Mouse (Mus musculus) heart, postnatal 0 days (tissue): ENCODE results near the gene Gtpbp1. TPM values are rescaled to one million over a fixed set of nuclear protein-coding genes. Genes with fewer than 3 reads are reported as not detected.
A peak's percentile ranks its signal among the peaks of the same experiment; 100 is the strongest.

Experiments
- ATAC-seq: fragments of 200-750 bp; cut with Nextera tagmentation; 2 replicates; pipeline ENCODE4 v1.8.0; 2017; ENCODE audit warnings: low read depth, moderate number of reproducible peaks, moderate library complexity; ENCODE audit not compliant: insufficient read depth
- DNase-seq: peaks from one replicate; pipeline ENCODE4 v3.0.0-alpha.2; 2016; ENCODE audit warnings: low spot score
- H3K27ac ChIP-seq: fragments of 300-500 bp; sonication (generic); 2 replicates; pipeline ENCODE4 v1.5.1; 2014; ENCODE audit warnings: low read depth, mild to moderate bottlenecking
- H3K27me3 ChIP-seq: fragments of 300-500 bp; sonication (generic); 2 replicates; pipeline ENCODE4 v1.6.1; 2014; ENCODE audit warnings: low read length, mixed read lengths; ENCODE audit not compliant: control insufficient read depth, insufficient read depth
- H3K36me3 ChIP-seq: fragments of 300-500 bp; sonication (generic); replicated peaks from 2 replicates; pipeline ENCODE4 v1.6.1; 2014; ENCODE audit warnings: low read length, mixed read lengths; ENCODE audit not compliant: control insufficient read depth, insufficient read depth
- H3K4me1 ChIP-seq: fragments of 300-500 bp; sonication (generic); 2 replicates; pipeline ENCODE4 v1.6.1; 2014; ENCODE audit warnings: antibody characterized with exemption; ENCODE audit not compliant: control insufficient read depth, insufficient read depth
- H3K4me2 ChIP-seq: fragments of 300-500 bp; sonication (generic); 2 replicates; pipeline ENCODE4 v1.6.1; 2014; ENCODE audit warnings: low read depth, mild to moderate bottlenecking, low read length, moderate library complexity
- H3K4me3 ChIP-seq: fragments of 300-500 bp; sonication (generic); 2 replicates; pipeline ENCODE4 v1.5.1; 2014; ENCODE audit warnings: low read depth, low read length
- H3K9ac ChIP-seq: fragments of 300-500 bp; sonication (generic); replicated peaks from 2 replicates; pipeline ENCODE4 v1.6.1; 2014; ENCODE audit warnings: low read depth, low read length, mixed read lengths
- H3K9me3 ChIP-seq: fragments of 300-500 bp; sonication (generic); replicated peaks from 2 replicates; pipeline ENCODE4 v1.6.1; 2016; ENCODE audit warnings: low read length; ENCODE audit not compliant: control insufficient read depth
- CTCF ChIP-seq: IDR thresholded peaks from 2 replicates; pipeline ENCODE4 v1.5.1; 2016; ENCODE audit warnings: antibody characterized with exemption, control low read depth, low read depth
- EP300 ChIP-seq: IDR thresholded peaks from 2 replicates; pipeline ENCODE4 v1.6.1; 2016; ENCODE audit warnings: antibody characterized with exemption, low read depth
- WGBS: fragments of 180-500 bp; shearing (Covaris S2); extraction: QIAGEN DNeasy Blood & Tissue Kit; methylation state at CpG from one replicate; pipeline ENCODE4 v1.1.7; 2014; 5-methylcytosine and 5-hydroxymethylcytosine counted together
- polyA plus RNA-seq: library from polyadenylated mRNA; unstranded; fragments of >200 nt; fragmentation: Nextera tagmentation; extraction: Ambion mirVana; gene quantifications from 2 replicates; pipeline ENCODE4 v1.2.1, GENCODE M21; 2015
- total RNA-seq: library from RNA; depleted of rRNA; stranded (reverse); fragments of >200 nt; gene quantifications from 2 replicates; pipeline ENCODE4 v1.2.3, GENCODE M21; 2014; ENCODE audit warnings: low replicate concordance; rRNA removed

Gtpbp1 gene
- total and polyA plus RNA-seq, 2 experiments from 2014 or later, result 20.6 to 39.9 TPM

DNA sequence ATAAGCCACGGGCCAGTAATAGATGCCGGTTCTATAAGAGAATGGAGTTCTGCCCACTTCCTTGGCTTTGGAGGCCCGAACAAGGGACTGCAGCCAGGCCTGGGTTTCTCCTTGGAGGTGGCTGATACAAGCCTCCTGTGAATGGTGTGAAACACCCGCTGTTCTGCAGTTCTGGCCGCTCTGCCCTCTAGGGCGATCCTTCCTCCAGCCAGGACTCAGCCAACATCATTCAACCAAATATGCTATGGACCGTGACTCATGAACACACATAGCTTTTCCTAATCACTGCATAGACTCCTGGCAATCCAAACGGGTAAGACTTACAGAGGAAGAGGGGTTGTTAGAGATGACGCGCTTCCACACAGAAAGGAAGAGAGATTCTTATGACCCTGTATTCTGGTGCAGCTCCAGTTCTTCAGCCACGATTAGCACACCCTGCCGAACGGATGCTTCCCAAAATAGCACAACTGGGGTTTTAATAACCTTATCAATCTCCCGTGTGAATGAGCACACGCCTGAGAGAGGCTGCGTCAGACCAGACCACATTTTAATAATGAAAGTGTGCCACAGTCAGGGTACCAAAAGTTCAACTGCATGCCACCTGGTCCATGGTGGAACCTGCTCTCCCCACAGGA is 76.8 kb downstream of the Gtpbp1 start:
- DNase-seq (peak; percentile 60), ATAC-seq (peak; percentile 55)
- Histone ChIP-seq H3K9ac (0 out of 2 replicates have a peak overlapping the region, but pooled peaks have one; percentile 7), H3K4me1 (peaks cover 66% of the 10 kb centered on the region), H3K9me3 (no peaks in the 10 kb centered on the region), H3K4me3 (0 out of 2 replicates have a peak overlapping the region, but pooled peaks have one; percentile 11), H3K36me3 (peaks cover 21% of the 10 kb centered on the region), H3K27me3 (no peaks in the 10 kb centered on the region), H3K27ac (peak overlapping the region; percentile 64), H3K4me2 (peak overlapping the region; percentile 28)
- whole genome bisulfite sequencing, result 27% methylated on average over 16 of the region's 16 CpGs
- no peak for TF ChIP-seq EP300
- no peak for TF ChIP-seq CTCF

DNA sequence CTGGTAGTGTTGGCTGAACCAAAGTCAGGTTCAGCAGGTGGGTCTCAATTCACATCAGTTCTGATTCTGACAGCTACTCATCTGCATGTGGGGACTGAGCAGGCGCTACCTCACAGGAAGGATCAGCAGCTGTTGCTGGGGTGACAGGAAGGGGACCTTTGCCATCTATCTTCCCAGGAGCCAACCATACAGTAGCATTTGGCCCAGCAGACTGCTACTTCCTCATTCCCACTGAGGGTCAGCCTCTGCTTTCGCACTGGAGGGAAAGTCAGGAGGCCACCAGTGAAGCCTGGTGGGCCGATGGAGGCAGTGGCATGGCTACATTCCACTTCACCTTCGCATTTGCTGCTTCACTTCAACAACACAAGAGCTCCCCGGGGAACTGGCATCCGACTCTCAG is 77.7 kb downstream of the Gtpbp1 start:
- H3K4me2 ChIP-seq, result no peak overlapping the region
- 59% methylated on average over 6 of the region's 6 CpGs for WGBS
- no peak for TF ChIP-seq EP300
- TF ChIP-seq CTCF, result no peak
- H3K9ac ChIP-seq, result no peak overlapping the region
- ATAC-seq, result no peak
- no peak for DNase-seq
- H3K4me3 ChIP-seq, result no peak overlapping the region
- H3K27ac ChIP-seq, result peak overlapping the region; percentile 64; the same call in 1 of the 2 replicates
- no peaks in the 10 kb centered on the region for H3K27me3 ChIP-seq
- H3K36me3 ChIP-seq, result peaks cover 12% of the 10 kb centered on the region; the same call in 1 of the 2 replicates
- H3K9me3 ChIP-seq, result no peaks in the 10 kb centered on the region
- H3K4me1 ChIP-seq, result peaks cover 66% of the 10 kb centered on the region

DNA sequence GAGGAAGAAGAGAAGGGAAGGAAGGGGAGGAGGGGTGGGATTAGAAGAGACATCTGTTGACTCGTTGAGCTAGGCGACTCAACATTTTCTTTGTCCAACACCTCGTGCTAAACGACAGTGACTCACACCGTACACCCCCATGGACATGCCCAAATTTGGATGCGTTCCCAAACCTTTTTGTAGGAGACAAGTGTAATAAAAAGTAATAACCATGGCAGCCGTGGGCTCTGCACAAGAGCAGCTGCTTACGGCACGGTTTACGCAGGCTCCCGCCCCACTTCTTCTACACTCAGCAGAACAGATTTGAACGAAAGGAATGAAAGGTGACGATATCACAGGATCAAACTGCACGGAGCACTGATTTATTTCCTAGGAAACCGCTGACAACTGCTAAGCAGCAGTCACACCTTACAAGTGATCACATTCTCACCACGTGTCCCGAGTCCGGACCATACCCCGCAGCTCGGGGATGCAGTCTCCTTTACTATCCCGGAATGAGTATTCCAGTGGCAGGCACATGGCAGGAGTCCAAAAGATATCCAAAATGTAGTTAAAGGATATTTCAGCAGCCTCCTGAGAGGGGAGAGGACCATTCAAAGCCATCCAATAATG is 80.1 kb downstream of the Gtpbp1 start:
- 37% methylated on average over 21 of the region's 21 CpGs for WGBS
- Histone ChIP-seq H3K4me3 (no peak overlapping the region), H3K36me3 (no peaks in the 10 kb centered on the region), H3K27ac (no peak overlapping the region), H3K9me3 (no peaks in the 10 kb centered on the region), H3K27me3 (no peaks in the 10 kb centered on the region), H3K9ac (no peak overlapping the region), H3K4me2 (0 out of 2 replicates have a peak overlapping the region, but pooled peaks have one; percentile 15), H3K4me1 (peaks cover 67% of the 10 kb centered on the region)
- no peak for DNase-seq
- ATAC-seq, result no peak
- TF ChIP-seq EP300 (no peak), CTCF (no peak)

Other genes starting within 250 kb of the Gtpbp1 start
- 167 and 193 TPM in 2 replicates for gene Csnk1e, start 235.3 kb upstream of the Gtpbp1 start, total RNA-seq
- 55.5 and 61.5 TPM in 2 replicates for gene Csnk1e, start 235.3 kb upstream of the Gtpbp1 start, polyA plus RNA-seq
- gene Kcnj4, start 185.6 kb upstream of the Gtpbp1 start, total RNA-seq, result 3.6 and 7.7 TPM in 2 replicates
- gene Kcnj4, start 185.6 kb upstream of the Gtpbp1 start, polyA plus RNA-seq, result 0.10 and 0.12 TPM in 2 replicates
- 51.4 and 54.0 TPM in 2 replicates for gene Kdelr3, start 174.4 kb upstream of the Gtpbp1 start, total RNA-seq
- 48.3 and 50.1 TPM in 2 replicates for gene Kdelr3, start 174.4 kb upstream of the Gtpbp1 start, polyA plus RNA-seq
- gene Ddx17, start 144.1 kb upstream of the Gtpbp1 start, total RNA-seq, result 163 and 223 TPM in 2 replicates
- 13.7 and 14.9 TPM in 2 replicates for gene Ddx17, start 144.1 kb upstream of the Gtpbp1 start, polyA plus RNA-seq
- 1.0 and 2.6 TPM in 2 replicates for gene Dmc1, start 85.7 kb upstream of the Gtpbp1 start, total RNA-seq
- gene Dmc1, start 85.7 kb upstream of the Gtpbp1 start, polyA plus RNA-seq, result 0.74 and 0.84 TPM in 2 replicates
- 1.7 and 1.9 TPM in 2 replicates for gene Fam227a, start 31.9 kb upstream of the Gtpbp1 start, total RNA-seq
- 0.31 and 0.48 TPM in 2 replicates for gene Fam227a, start 31.9 kb upstream of the Gtpbp1 start, polyA plus RNA-seq
- 31.9 and 35.1 TPM in 2 replicates for gene Cby1, start 31.6 kb upstream of the Gtpbp1 start, total RNA-seq
- gene Cby1, start 31.6 kb upstream of the Gtpbp1 start, polyA plus RNA-seq, result 53.8 and 55.9 TPM in 2 replicates
- gene Tomm22, start 20.0 kb upstream of the Gtpbp1 start, total RNA-seq, result 208 and 280 TPM in 2 replicates
- 273 and 276 TPM in 2 replicates for gene Tomm22, start 20.0 kb upstream of the Gtpbp1 start, polyA plus RNA-seq
- gene Josd1, start 2.9 kb upstream of the Gtpbp1 start, total RNA-seq, result 38.4 and 60.6 TPM in 2 replicates
- 17.3 and 17.8 TPM in 2 replicates for gene Josd1, start 2.9 kb upstream of the Gtpbp1 start, polyA plus RNA-seq
- 71.6 and 120 TPM in 2 replicates for gene Sun2, start 51.7 kb downstream of the Gtpbp1 start, total RNA-seq
- gene Sun2, start 51.7 kb downstream of the Gtpbp1 start, polyA plus RNA-seq, result 3.6 and 4.0 TPM in 2 replicates
- 25.9 and 35.5 TPM in 2 replicates for gene Dnal4, start 87.0 kb downstream of the Gtpbp1 start, total RNA-seq
- 35.5 and 38.9 TPM in 2 replicates for gene Dnal4, start 87.0 kb downstream of the Gtpbp1 start, polyA plus RNA-seq
- gene Nptxr, start 113.9 kb downstream of the Gtpbp1 start, total RNA-seq, result 10.8 and 13.7 TPM in 2 replicates
- gene Nptxr, start 113.9 kb downstream of the Gtpbp1 start, polyA plus RNA-seq, result 0.84 and 1.00 TPM in 2 replicates
- gene Npcd, start 143.4 kb downstream of the Gtpbp1 start, total RNA-seq, result 1.9 and 8.7 TPM in 2 replicates
- not detected in 2 replicates for gene Npcd, start 143.4 kb downstream of the Gtpbp1 start, polyA plus RNA-seq
- gene Cbx6, start 143.8 kb downstream of the Gtpbp1 start, total RNA-seq, result 47.3 and 51.8 TPM in 2 replicates
- 24.9 and 25.6 TPM in 2 replicates for gene Cbx6, start 143.8 kb downstream of the Gtpbp1 start, polyA plus RNA-seq
- 2.3 and 5.1 TPM in 2 replicates for gene Apobec3, start 200.8 kb downstream of the Gtpbp1 start, total RNA-seq
- gene Apobec3, start 200.8 kb downstream of the Gtpbp1 start, polyA plus RNA-seq, result 6.3 and 6.6 TPM in 2 replicates